In genomic region chr5:77267957-77268624, GRCm38 (mm10) we compare ENCODE assay signal across 16 mouse cellular contexts. TPM values are rescaled to one million over a fixed set of nuclear protein-coding genes. Genes with fewer than 3 reads are reported as not detected.
DNase-seq lines count a peak whose midpoint lies in the region; ATAC-seq and TF ChIP-seq lines count a peak whose summit lies in the region.
"Had no signal": no experiment of that assay in that cellular context is flagged by ENCODE, and none has a peak within 500 bp of the region (broad histone marks: within the 10 kb centered on the region; RNA-seq: fewer than 3 reads in every experiment).

No protein-coding gene starts in this region.

- H3K9ac ChIP-seq in hindbrain, embryonic 16.5 days (ENCODE audit: low read depth, low read length), result no peak overlapping the region
- H3K9ac ChIP-seq in midbrain, embryonic 15.5 days, result no peak overlapping the region
- H3K9ac ChIP-seq in hindbrain, postnatal 0 days (replicated peaks; ENCODE audit: low read length), result no peak overlapping the region
- H3K9ac ChIP-seq: hindbrain, embryonic 15.5 days had no signal

- ATAC-seq in hindbrain, embryonic 16.5 days, result no peak
- no peak for ATAC-seq in midbrain, embryonic 15.5 days (replicated peaks)
- no peak for ATAC-seq in G1E (ENCODE audit: extremely low read depth, insufficient number of reproducible peaks, low FRiP score, poor library complexity, severe bottlenecking)
- no peak for ATAC-seq in hindbrain, postnatal 0 days
- ATAC-seq in erythroblast, adult 5-6 weeks (replicated peaks; ENCODE audit: low FRiP score, poor library complexity, severe bottlenecking), result no peak
- ATAC-seq: CD4-positive, CD25-positive, alpha-beta regulatory T cell, adult 4 months; lung, postnatal 0 days had no signal

- H3K4me2 ChIP-seq in hindbrain, embryonic 16.5 days (ENCODE audit: low read length), result no peak overlapping the region
- H3K4me2 ChIP-seq in midbrain, embryonic 15.5 days, result no peak overlapping the region
- peak overlapping the region; percentile 68 for H3K4me2 ChIP-seq in hindbrain, postnatal 0 days (ENCODE audit: low read depth, low read length)

- no peak for DNase-seq in hindbrain, embryonic 10.5 days (ENCODE audit: low spot score)
- no peak for DNase-seq in midbrain, embryonic 10.5 days (ENCODE audit: low spot score)
- DNase-seq in G1E (ENCODE audit: low spot score), result no peak
- DNase-seq in hindbrain, postnatal 0 days (ENCODE audit: low spot score), result no peak
- DNase-seq in urinary bladder, postnatal 14 days (ENCODE audit: low spot score), result no peak
- DNase-seq: cerebellum, adult 2 months; kidney, postnatal 4 days; spleen, adult 18-20 months had no signal

- H3K4me1 ChIP-seq in hindbrain, embryonic 10.5 days (replicated peaks), result peaks cover 15% of the 10 kb centered on the region
- no peaks in the 10 kb centered on the region; the same call in 1 of the 2 replicates for H3K4me1 ChIP-seq in hindbrain, embryonic 16.5 days (ENCODE audit: control insufficient read depth, insufficient read depth, low read depth, low read length)
- H3K4me1 ChIP-seq in midbrain, embryonic 10.5 days, result peaks cover 26% of the 10 kb centered on the region
- H3K4me1 ChIP-seq in midbrain, embryonic 15.5 days, result peaks cover 12% of the 10 kb centered on the region
- H3K4me1 ChIP-seq in G1E (ENCODE audit: insufficient read depth, low read depth, low read length), result peaks cover 46% of the 10 kb centered on the region
- no peaks in the 10 kb centered on the region; the same call in 1 of the 2 replicates for H3K4me1 ChIP-seq in hindbrain, postnatal 0 days (ENCODE audit: insufficient read depth, low read length)

- H3K27me3 ChIP-seq in hindbrain, embryonic 10.5 days (ENCODE audit: insufficient read depth, poor library complexity, severe bottlenecking), result peaks cover 16% of the 10 kb centered on the region
- no peaks in the 10 kb centered on the region for H3K27me3 ChIP-seq in hindbrain, embryonic 16.5 days (replicated peaks; ENCODE audit: control insufficient read depth, insufficient read depth, low read length)
- H3K27me3 ChIP-seq in midbrain, embryonic 10.5 days (ENCODE audit: low read depth, poor library complexity, severe bottlenecking), result peaks cover 12% of the 10 kb centered on the region
- H3K27me3 ChIP-seq in midbrain, embryonic 15.5 days (replicated peaks), result no peaks in the 10 kb centered on the region; the same call in none of the 2 replicates
- H3K27me3 ChIP-seq in G1E (ENCODE audit: insufficient read depth, low read length), result no peaks in the 10 kb centered on the region
- H3K27me3 ChIP-seq in hindbrain, postnatal 0 days (ENCODE audit: insufficient read depth, low read length), result no peaks in the 10 kb centered on the region
- H3K27me3 ChIP-seq: hindbrain, embryonic 15.5 days had no signal

- no peak for TF ChIP-seq CTCF in G1E (IDR thresholded peaks at IDR 0.05; ENCODE audit: low read depth, low read length)
- TF ChIP-seq CTCF in hindbrain, postnatal 0 days (IDR thresholded peaks at IDR 0.05; ENCODE audit: low read depth), result no peak

- H3K27ac ChIP-seq in hindbrain, embryonic 10.5 days, result no peak overlapping the region
- no peak overlapping the region for H3K27ac ChIP-seq in hindbrain, embryonic 16.5 days (ENCODE audit: low read depth, low read length)
- H3K27ac ChIP-seq in midbrain, embryonic 10.5 days (replicated peaks), result no peak overlapping the region
- H3K27ac ChIP-seq in midbrain, embryonic 15.5 days, result no peak overlapping the region
- no peak overlapping the region for H3K27ac ChIP-seq in hindbrain, postnatal 0 days
- H3K27ac ChIP-seq: hindbrain, embryonic 15.5 days had no signal

- peaks cover 53% of the 10 kb centered on the region for H3K36me3 ChIP-seq in hindbrain, embryonic 10.5 days
- H3K36me3 ChIP-seq in hindbrain, embryonic 16.5 days (ENCODE audit: control insufficient read depth, insufficient read depth, low read length), result peaks cover 6% of the 10 kb centered on the region; the same call in 1 of the 2 replicates
- peaks cover 53% of the 10 kb centered on the region for H3K36me3 ChIP-seq in midbrain, embryonic 10.5 days
- no peaks in the 10 kb centered on the region for H3K36me3 ChIP-seq in midbrain, embryonic 15.5 days (replicated peaks)
- peaks cover 49% of the 10 kb centered on the region for H3K36me3 ChIP-seq in G1E (replicated peaks)
- no peaks in the 10 kb centered on the region for H3K36me3 ChIP-seq in hindbrain, postnatal 0 days (ENCODE audit: insufficient read depth, low read length)
- H3K36me3 ChIP-seq: hindbrain, embryonic 15.5 days had no signal

- H3K9me3 ChIP-seq in hindbrain, embryonic 10.5 days, result no peaks in the 10 kb centered on the region
- no peaks in the 10 kb centered on the region for H3K9me3 ChIP-seq in hindbrain, embryonic 16.5 days (ENCODE audit: control insufficient read depth, low read length)
- peaks cover 2% of the 10 kb centered on the region; the same call in 1 of the 2 replicates for H3K9me3 ChIP-seq in midbrain, embryonic 10.5 days (replicated peaks)
- H3K9me3 ChIP-seq in midbrain, embryonic 15.5 days, result no peaks in the 10 kb centered on the region
- peaks cover 4% of the 10 kb centered on the region for H3K9me3 ChIP-seq in G1E (replicated peaks)
- no peaks in the 10 kb centered on the region for H3K9me3 ChIP-seq in hindbrain, postnatal 0 days (ENCODE audit: low read length)
- H3K9me3 ChIP-seq: hindbrain, embryonic 15.5 days had no signal

- 0 out of 2 replicates have a peak overlapping the region, but pooled peaks have one; percentile 83 for H3K4me3 ChIP-seq in hindbrain, embryonic 10.5 days
- H3K4me3 ChIP-seq in hindbrain, embryonic 16.5 days (ENCODE audit: low read length), result no peak overlapping the region
- H3K4me3 ChIP-seq in midbrain, embryonic 10.5 days, result 0 out of 2 replicates have a peak overlapping the region, but pooled peaks have one; percentile 2
- H3K4me3 ChIP-seq in midbrain, embryonic 15.5 days, result no peak overlapping the region
- peak overlapping the region; percentile 58; the same call in 1 of the 2 replicates for H3K4me3 ChIP-seq in G1E (ENCODE audit: low read depth, low read length)
- no peak overlapping the region for H3K4me3 ChIP-seq in hindbrain, postnatal 0 days (ENCODE audit: low read length)

- 94% methylated on average over 30 of the region's 30 CpGs for WGBS in hindbrain, embryonic 10.5 days
- 91% methylated on average over 30 of the region's 30 CpGs for WGBS in hindbrain, embryonic 16.5 days
- WGBS in midbrain, embryonic 10.5 days, result 96% methylated on average over 30 of the region's 30 CpGs
- 96% methylated on average over 30 of the region's 30 CpGs for WGBS in midbrain, embryonic 15.5 days
- WGBS in hindbrain, postnatal 0 days, result 90% methylated on average over 30 of the region's 30 CpGs

RNA-seq across cellular contexts. Expression of gene Rest, which starts 2.8 kb away (rescaled TPM):
- 17.1 and 22.8 TPM in 2 replicates for polyA plus RNA-seq in hindbrain, embryonic 10.5 days (2016; fragmentation: Nextera tagmentation; extraction: Ambion mirVana)
- polyA plus RNA-seq in hindbrain, embryonic 16.5 days (2015; fragmentation: Nextera tagmentation; extraction: Ambion mirVana), result 5.9 and 6.9 TPM in 2 replicates
- 17.8 and 19.5 TPM in 2 replicates for polyA plus RNA-seq in midbrain, embryonic 10.5 days (2016; fragmentation: Nextera tagmentation; extraction: Ambion mirVana)
- 6.4 and 6.7 TPM in 2 replicates for polyA plus RNA-seq in midbrain, embryonic 15.5 days (2015; fragmentation: Nextera tagmentation; extraction: Ambion mirVana)
- total RNA-seq in G1E (2014; fragmentation: Nextera tagmentation) (46.7 and 48.9 TPM in 2 replicates), G1E (2017) (43.4 and 52.1 TPM in 2 replicates)
- polyA plus RNA-seq in G1E (2012), result 7.1 and 8.3 TPM in 2 replicates
- total RNA-seq in hindbrain, postnatal 0 days (2014; rRNA removed), result 9.0 and 9.1 TPM in 2 replicates
- 4.1 and 4.4 TPM in 2 replicates for polyA plus RNA-seq in hindbrain, postnatal 0 days (2015; fragmentation: Nextera tagmentation; extraction: Ambion mirVana)
- total RNA-seq in erythroblast, adult 5-6 weeks (2015; ENCODE audit: low replicate concordance), result 8.4 and 10.8 TPM in 2 replicates
- total RNA-seq in erythroblast, adult 5-6 weeks (2017; ENCODE audit: low replicate concordance), result 8.5 and 12.5 TPM in 2 replicates

RNA-seq across cellular contexts. Expression of gene Noa1, which starts 41.8 kb away (rescaled TPM):
- 35.9 and 39.6 TPM in 2 replicates for polyA plus RNA-seq in hindbrain, embryonic 10.5 days (2016; fragmentation: Nextera tagmentation; extraction: Ambion mirVana)
- polyA plus RNA-seq in hindbrain, embryonic 16.5 days (2015; fragmentation: Nextera tagmentation; extraction: Ambion mirVana), result 33.2 and 34.7 TPM in 2 replicates
- polyA plus RNA-seq in midbrain, embryonic 10.5 days (2016; fragmentation: Nextera tagmentation; extraction: Ambion mirVana), result 32.9 and 37.2 TPM in 2 replicates
- polyA plus RNA-seq in midbrain, embryonic 15.5 days (2015; fragmentation: Nextera tagmentation; extraction: Ambion mirVana), result 36.1 and 37.5 TPM in 2 replicates
- total RNA-seq in G1E (2014; fragmentation: Nextera tagmentation), result 51.1 and 53.2 TPM in 2 replicates
- total RNA-seq in G1E (2017), result 6.3 and 12.0 TPM in 2 replicates
- polyA plus RNA-seq in G1E (2012), result 35.1 and 35.2 TPM in 2 replicates
- 16.3 and 18.7 TPM in 2 replicates for total RNA-seq in hindbrain, postnatal 0 days (2014; rRNA removed)
- polyA plus RNA-seq in hindbrain, postnatal 0 days (2015; fragmentation: Nextera tagmentation; extraction: Ambion mirVana), result 33.3 and 34.7 TPM in 2 replicates
- 4.4 and 32.6 TPM in 2 replicates for total RNA-seq in erythroblast, adult 5-6 weeks (2015; ENCODE audit: low replicate concordance)
- 2.4 and 6.6 TPM in 2 replicates for total RNA-seq in erythroblast, adult 5-6 weeks (2017; ENCODE audit: low replicate concordance)

RNA-seq across cellular contexts. Expression of gene Polr2b, which starts 41.9 kb away (rescaled TPM):
- 71.6 and 91.1 TPM in 2 replicates for polyA plus RNA-seq in hindbrain, embryonic 10.5 days (2016; fragmentation: Nextera tagmentation; extraction: Ambion mirVana)
- 52.4 and 59.2 TPM in 2 replicates for polyA plus RNA-seq in hindbrain, embryonic 16.5 days (2015; fragmentation: Nextera tagmentation; extraction: Ambion mirVana)
- polyA plus RNA-seq in midbrain, embryonic 10.5 days (2016; fragmentation: Nextera tagmentation; extraction: Ambion mirVana), result 97.2 and 100 TPM in 2 replicates
- 63.8 and 65.2 TPM in 2 replicates for polyA plus RNA-seq in midbrain, embryonic 15.5 days (2015; fragmentation: Nextera tagmentation; extraction: Ambion mirVana)
- 148 and 198 TPM in 2 replicates for total RNA-seq in G1E (2014; fragmentation: Nextera tagmentation)
- total RNA-seq in G1E (2017), result 163 and 179 TPM in 2 replicates
- 2.4 and 3.7 TPM in 2 replicates for polyA plus RNA-seq in G1E (2012)
- total RNA-seq in hindbrain, postnatal 0 days (2014; rRNA removed), result 46.4 and 61.0 TPM in 2 replicates
- 48.8 and 50.9 TPM in 2 replicates for polyA plus RNA-seq in hindbrain, postnatal 0 days (2015; fragmentation: Nextera tagmentation; extraction: Ambion mirVana)
- total RNA-seq in erythroblast, adult 5-6 weeks (2015; ENCODE audit: low replicate concordance), result 34.6 and 38.0 TPM in 2 replicates
- 38.7 and 69.1 TPM in 2 replicates for total RNA-seq in erythroblast, adult 5-6 weeks (2017; ENCODE audit: low replicate concordance)

RNA-seq across cellular contexts. Expression of gene Spink2, which starts 56.8 kb away (rescaled TPM):
- polyA plus RNA-seq in hindbrain, embryonic 10.5 days (2016; fragmentation: Nextera tagmentation; extraction: Ambion mirVana), result 0.50 and 0.52 TPM in 2 replicates
- polyA plus RNA-seq in hindbrain, embryonic 16.5 days (2015; fragmentation: Nextera tagmentation; extraction: Ambion mirVana), result 0.80 and 1.5 TPM in 2 replicates
- 0.53 and 0.86 TPM in 2 replicates for polyA plus RNA-seq in midbrain, embryonic 10.5 days (2016; fragmentation: Nextera tagmentation; extraction: Ambion mirVana)
- polyA plus RNA-seq in midbrain, embryonic 15.5 days (2015; fragmentation: Nextera tagmentation; extraction: Ambion mirVana), result 0.41 TPM in 1 of 2 replicates, not detected in the other
- not detected in 2 replicates for total RNA-seq in G1E (2014; fragmentation: Nextera tagmentation)
- total RNA-seq in G1E (2017), result not detected in 2 replicates
- not detected in 2 replicates for polyA plus RNA-seq in G1E (2012)
- total RNA-seq in hindbrain, postnatal 0 days (2014; rRNA removed), result not detected in 2 replicates
- polyA plus RNA-seq in hindbrain, postnatal 0 days (2015; fragmentation: Nextera tagmentation; extraction: Ambion mirVana), result 0.26 and 0.61 TPM in 2 replicates
- total RNA-seq in erythroblast, adult 5-6 weeks (2015; ENCODE audit: low replicate concordance), result not detected in 2 replicates
- not detected in 2 replicates for total RNA-seq in erythroblast, adult 5-6 weeks (2017; ENCODE audit: low replicate concordance)
- total RNA-seq: left cerebral cortex, postnatal 14 days; monocyte, adult 5-6 weeks had no signal
- polyA plus RNA-seq: CD4-positive, CD25-positive, alpha-beta regulatory T cell, adult 4 months; cerebellum, adult 2 months had no signal

Comparison
In these comparisons a context has a peak if more than half of its experiments do, and no peak if none do; other contexts are left out.
1. H3K4me3 ChIP-seq: peak in hindbrain, embryonic 10.5 days (single experiment), midbrain, embryonic 10.5 days (single experiment) and G1E (single experiment); none in hindbrain, embryonic 16.5 days (single experiment), midbrain, embryonic 15.5 days (single experiment) and hindbrain, postnatal 0 days (single experiment).
2. RNA of gene Polr2b, which starts 41.9 kb away (polyA plus RNA-seq): 97.2 to 100 TPM in midbrain, embryonic 10.5 days, 71.6 to 91.1 TPM in hindbrain, embryonic 10.5 days, 63.8 to 65.2 TPM in midbrain, embryonic 15.5 days, 52.4 to 59.2 TPM in hindbrain, embryonic 16.5 days and 48.8 to 50.9 TPM in hindbrain, postnatal 0 days; 2.4 to 3.7 TPM in G1E; every median in the first group is over 10 times any median in the second.